Mouse (Mus musculus): ENCODE results near the gene Nmnat1. TPM values are rescaled to one million over a fixed set of nuclear protein-coding genes. Genes with fewer than 3 reads are reported as not detected.

The Nmnat1 gene
- polyA plus RNA-seq, 1 experiment from 2014 or later: 7.2 TPM

GRCm38 (mm10) chr4:149511221-149511646, 26.2 kb upstream of the Nmnat1 start:
- H3K4me2 ChIP-seq: no peak overlapping the region
- peak overlapping the region; percentile 59; the same call in 1 of the 2 replicates for H3K27ac ChIP-seq
- no peaks in the 10 kb centered on the region for H3K27me3 ChIP-seq (replicated peaks)
- WGBS: 40% methylated on average over 6 of the region's 6 CpGs
- H3K4me1 ChIP-seq: 0 out of 2 replicates have a peak, but pooled peaks cover 5% of the 10 kb centered on the region
- H3K4me3 ChIP-seq: no peak overlapping the region
- no peak overlapping the region for H3K9ac ChIP-seq
- ATAC-seq (replicated peaks): no peak; the same call in 1 of the 2 replicates
- no peaks in the 10 kb centered on the region for H3K36me3 ChIP-seq (replicated peaks)
- no peaks in the 10 kb centered on the region for H3K9me3 ChIP-seq

GRCm38 (mm10) chr4:149506904-149507303, 21.9 kb upstream of the Nmnat1 start:
- Histone ChIP-seq H3K4me2 (no peak overlapping the region), H3K9ac (no peak overlapping the region), H3K36me3 (replicated peaks) (0 out of 2 replicates have a peak, but pooled peaks cover 3% of the 10 kb centered on the region), H3K27ac (no peak overlapping the region), H3K4me3 (no peak overlapping the region), H3K9me3 (no peaks in the 10 kb centered on the region), H3K27me3 (replicated peaks) (no peaks in the 10 kb centered on the region), H3K4me1 (0 out of 2 replicates have a peak, but pooled peaks cover 5% of the 10 kb centered on the region)
- ATAC-seq (replicated peaks): no peak
- WGBS: 87% methylated on average over 3 of the region's 3 CpGs

- 51% methylated on average over 15 of the region's 15 CpGs for WGBS
- 0 out of 2 replicates have a peak, but pooled peaks cover 3% of the 10 kb centered on the region for H3K36me3 ChIP-seq (replicated peaks)
- H3K9me3 ChIP-seq: no peaks in the 10 kb centered on the region
- no peaks in the 10 kb centered on the region for H3K27me3 ChIP-seq (replicated peaks)
- no peak for ATAC-seq (replicated peaks)
- H3K9ac ChIP-seq: no peak overlapping the region
- no peak overlapping the region for H3K4me3 ChIP-seq
- no peak overlapping the region for H3K4me2 ChIP-seq
- H3K4me1 ChIP-seq: no peaks in the 10 kb centered on the region
- no peak overlapping the region for H3K27ac ChIP-seq
Measured at GRCm38 (mm10) chr4:149505261-149505967, 20.4 kb upstream of the Nmnat1 start.

DNA sequence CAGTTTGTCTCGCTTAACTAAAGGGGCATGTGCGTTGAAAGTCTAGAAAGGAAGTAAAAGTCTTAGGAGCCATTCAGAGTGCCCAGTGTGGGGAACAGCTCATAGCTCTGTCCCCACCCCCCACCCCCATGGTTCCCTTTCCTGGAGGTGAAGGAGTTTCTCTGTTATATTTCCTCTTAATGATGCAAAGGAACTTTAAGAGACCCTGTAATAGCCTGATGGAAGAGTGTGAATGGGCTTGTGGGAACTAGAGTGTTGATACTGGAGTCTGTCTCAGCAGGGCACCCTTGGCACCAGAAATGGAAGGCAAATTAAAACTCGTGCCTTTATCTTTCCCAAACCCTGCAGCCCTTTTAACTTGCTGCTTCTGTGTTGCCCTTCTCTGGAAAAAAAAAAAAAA, 19.9 kb upstream of the Nmnat1 start:
- no peak overlapping the region for H3K4me3 ChIP-seq
- no peak overlapping the region for H3K27ac ChIP-seq
- 24% methylated on average over 3 of the region's 3 CpGs for WGBS
- no peaks in the 10 kb centered on the region for H3K27me3 ChIP-seq (replicated peaks)
- H3K4me1 ChIP-seq: no peaks in the 10 kb centered on the region
- no peak overlapping the region for H3K9ac ChIP-seq
- ATAC-seq (replicated peaks): no peak
- H3K4me2 ChIP-seq: no peak overlapping the region
- 0 out of 2 replicates have a peak, but pooled peaks cover 3% of the 10 kb centered on the region for H3K36me3 ChIP-seq (replicated peaks)
- H3K9me3 ChIP-seq: no peaks in the 10 kb centered on the region

GRCm38 (mm10) chr4:149504363-149504762, 19.4 kb upstream of the Nmnat1 start:
- Histone ChIP-seq H3K27me3 (replicated peaks) (no peaks in the 10 kb centered on the region), H3K4me2 (no peak overlapping the region), H3K9ac (no peak overlapping the region), H3K36me3 (replicated peaks) (0 out of 2 replicates have a peak, but pooled peaks cover 3% of the 10 kb centered on the region), H3K4me3 (no peak overlapping the region), H3K27ac (no peak overlapping the region), H3K4me1 (no peaks in the 10 kb centered on the region), H3K9me3 (no peaks in the 10 kb centered on the region)
- 88% methylated on average over 5 of the region's 5 CpGs for WGBS
- ATAC-seq (replicated peaks): no peak

DNA sequence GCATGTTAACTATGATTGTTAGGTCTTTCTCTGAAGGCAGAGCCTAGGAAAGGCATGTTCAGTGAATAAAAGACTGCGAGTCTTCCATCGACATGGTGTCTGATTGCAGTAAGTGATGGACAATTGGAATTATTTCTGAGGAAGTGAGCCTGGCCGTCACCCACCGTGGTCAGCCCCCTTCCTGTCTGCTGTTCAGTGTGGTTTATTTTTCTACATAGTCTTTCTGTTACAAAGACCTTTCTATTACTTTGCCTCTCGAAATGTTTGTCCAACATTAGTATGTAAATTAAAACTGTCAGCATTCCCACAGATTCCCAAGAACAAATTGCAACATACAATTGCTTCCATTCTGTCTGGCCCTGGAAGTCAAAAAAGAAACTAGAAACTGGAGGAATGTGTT, 14.8 kb upstream of the Nmnat1 start:
- Histone ChIP-seq H3K36me3 (replicated peaks) (peaks cover 19% of the 10 kb centered on the region), H3K27me3 (replicated peaks) (no peaks in the 10 kb centered on the region), H3K4me1 (no peaks in the 10 kb centered on the region), H3K9ac (no peak overlapping the region), H3K9me3 (no peaks in the 10 kb centered on the region), H3K4me3 (no peak overlapping the region), H3K4me2 (no peak overlapping the region), H3K27ac (no peak overlapping the region)
- no peak for ATAC-seq (replicated peaks)
- 76% methylated on average over 5 of the region's 5 CpGs for WGBS

- Histone ChIP-seq H3K9ac (no peak overlapping the region), H3K27ac (no peak overlapping the region), H3K36me3 (replicated peaks) (peaks cover 27% of the 10 kb centered on the region), H3K4me2 (no peak overlapping the region), H3K27me3 (replicated peaks) (no peaks in the 10 kb centered on the region), H3K9me3 (no peaks in the 10 kb centered on the region), H3K4me3 (no peak overlapping the region), H3K4me1 (no peaks in the 10 kb centered on the region)
- whole genome bisulfite sequencing: 73% methylated on average over 8 of the region's 8 CpGs
- no peak for ATAC-seq (replicated peaks)
Measured at GRCm38 (mm10) chr4:149498901-149499300, 13.9 kb upstream of the Nmnat1 start.

- Histone ChIP-seq H3K27ac (peak overlapping the region; percentile 13; the same call in 1 of the 2 replicates), H3K9ac (no peak overlapping the region), H3K36me3 (replicated peaks) (peaks cover 34% of the 10 kb centered on the region), H3K4me1 (no peaks in the 10 kb centered on the region), H3K4me2 (no peak overlapping the region), H3K4me3 (no peak overlapping the region), H3K27me3 (replicated peaks) (no peaks in the 10 kb centered on the region), H3K9me3 (no peaks in the 10 kb centered on the region)
- no peak for ATAC-seq (replicated peaks)
- 13% methylated on average over 2 of the region's 2 CpGs for WGBS
Measured at GRCm38 (mm10) chr4:149496612-149497011, 11.6 kb upstream of the Nmnat1 start.

GRCm38 (mm10) chr4:149491151-149491550, 6.1 kb upstream of the Nmnat1 start:
- WGBS: 92% methylated on average over 3 of the region's 3 CpGs
- H3K4me2 ChIP-seq: no peak overlapping the region
- H3K27ac ChIP-seq: no peak overlapping the region
- no peak overlapping the region for H3K4me3 ChIP-seq
- no peaks in the 10 kb centered on the region for H3K27me3 ChIP-seq (replicated peaks)
- peaks cover 56% of the 10 kb centered on the region for H3K36me3 ChIP-seq (replicated peaks)
- no peak for ATAC-seq (replicated peaks)
- H3K4me1 ChIP-seq: peaks cover 15% of the 10 kb centered on the region
- no peak overlapping the region for H3K9ac ChIP-seq
- no peaks in the 10 kb centered on the region for H3K9me3 ChIP-seq

GRCm38 (mm10) chr4:149489415-149490240, 4.6 kb upstream of the Nmnat1 start:
- Histone ChIP-seq H3K4me3 (no peak overlapping the region), H3K27ac (no peak overlapping the region), H3K4me1 (peaks cover 23% of the 10 kb centered on the region), H3K27me3 (replicated peaks) (no peaks in the 10 kb centered on the region), H3K9me3 (no peaks in the 10 kb centered on the region), H3K36me3 (replicated peaks) (peaks cover 49% of the 10 kb centered on the region), H3K9ac (no peak overlapping the region), H3K4me2 (no peak overlapping the region)
- WGBS: 96% methylated on average over 14 of the region's 14 CpGs
- no peak for ATAC-seq (replicated peaks)

DNA sequence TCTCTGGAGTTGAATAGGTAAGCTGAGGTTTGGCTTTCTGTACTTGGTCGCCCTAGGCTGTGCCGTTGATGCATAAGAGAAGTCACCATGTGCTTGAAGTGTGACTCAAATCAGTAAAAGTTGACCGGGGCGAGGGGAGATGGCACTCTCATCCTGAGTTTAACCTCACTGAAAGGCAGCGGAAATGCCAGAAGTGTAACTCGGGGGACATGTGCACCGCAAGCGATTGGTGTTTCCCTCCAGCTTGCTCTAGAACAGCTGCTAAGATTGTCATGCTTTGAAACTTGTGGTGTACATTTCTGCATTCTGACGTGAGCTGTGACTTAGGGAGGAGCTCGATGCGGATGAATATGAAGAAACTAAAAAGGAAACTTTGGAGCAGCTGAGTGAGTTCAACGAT, 2.7 kb upstream of the Nmnat1 start:
- H3K9me3 ChIP-seq: no peaks in the 10 kb centered on the region
- WGBS: 95% methylated on average over 12 of the region's 12 CpGs
- no peak for ATAC-seq (replicated peaks)
- no peak overlapping the region for H3K4me2 ChIP-seq
- peaks cover 26% of the 10 kb centered on the region for H3K4me1 ChIP-seq
- H3K36me3 ChIP-seq (replicated peaks): peaks cover 32% of the 10 kb centered on the region
- no peaks in the 10 kb centered on the region for H3K27me3 ChIP-seq (replicated peaks)
- no peak overlapping the region for H3K9ac ChIP-seq
- H3K4me3 ChIP-seq: no peak overlapping the region
- H3K27ac ChIP-seq: no peak overlapping the region

- Histone ChIP-seq H3K27ac (peak overlapping the region; percentile 79; the same call in 1 of the 2 replicates), H3K9ac (peak overlapping the region; percentile 86), H3K4me3 (peak overlapping the region; percentile 95), H3K4me1 (peaks cover 26% of the 10 kb centered on the region), H3K27me3 (replicated peaks) (no peaks in the 10 kb centered on the region), H3K36me3 (replicated peaks) (peaks cover 26% of the 10 kb centered on the region), H3K9me3 (no peaks in the 10 kb centered on the region), H3K4me2 (peak overlapping the region; percentile 93)
- under 1% methylated on average over 10 of the region's 10 CpGs for WGBS
- no peak; the same call in 1 of the 2 replicates for ATAC-seq (replicated peaks)
Measured at GRCm38 (mm10) chr4:149485825-149486206, 814 bp upstream of the Nmnat1 start.
